Mouse (Mus musculus) cerebellum, adult 11-12 months (tissue): Measurements from ENCODE around the gene Mycn.

Experiments used
- DNase-seq: peaks from one replicate; pipeline ENCODE4 v3.0.0; 2022

The Mycn gene

GRCm38 (mm10) chr12:12920166-12921157, 21.3 kb downstream of the Mycn start:
- DNase-seq: no peak

GRCm38 (mm10) chr12:12916298-12916697, 25.4 kb downstream of the Mycn start:
- no peak for DNase-seq

GRCm38 (mm10) chr12:12910356-12910979, 31.2 kb downstream of the Mycn start:
- no peak for DNase-seq

- DNase-seq: no peak
Observed at GRCm38 (mm10) chr12:12909631-12910277, 32.0 kb downstream of the Mycn start.

GRCm38 (mm10) chr12:12906771-12907170, 34.9 kb downstream of the Mycn start:
- no peak for DNase-seq

GRCm38 (mm10) chr12:12906321-12906720, 35.4 kb downstream of the Mycn start:
- DNase-seq: peak; percentile 16

GRCm38 (mm10) chr12:12905117-12905516, 36.6 kb downstream of the Mycn start:
- peak; percentile 49 for DNase-seq

GRCm38 (mm10) chr12:12904512-12904953, 37.2 kb downstream of the Mycn start:
- peak; percentile 99 for DNase-seq

- no peak for DNase-seq
Observed at GRCm38 (mm10) chr12:12904086-12904485, 37.6 kb downstream of the Mycn start.

- DNase-seq: peak; percentile 7
Observed at GRCm38 (mm10) chr12:12902403-12902802, 39.3 kb downstream of the Mycn start.

- DNase-seq: no peak
Observed at GRCm38 (mm10) chr12:12898356-12899126, 43.2 kb downstream of the Mycn start.

GRCm38 (mm10) chr12:12893986-12894385, 47.7 kb downstream of the Mycn start:
- no peak for DNase-seq

GRCm38 (mm10) chr12:12886191-12886889, 55.4 kb downstream of the Mycn start:
- DNase-seq: no peak
